Mouse (Mus musculus): ENCODE results near the gene Fggy.

- TF ChIP-seq EP300 (IDR thresholded peaks at IDR 0.05; ENCODE audit: low read depth): no peak
- no peak for TF ChIP-seq CTCF (IDR thresholded peaks at IDR 0.05; ENCODE audit: low read depth)
Measured at GRCm38 (mm10) chr4:95542039-95542790, 15.1 kb upstream of the Fggy start.
